10 mouse cellular contexts compared by ENCODE assay signal in the genomic region with DNA sequence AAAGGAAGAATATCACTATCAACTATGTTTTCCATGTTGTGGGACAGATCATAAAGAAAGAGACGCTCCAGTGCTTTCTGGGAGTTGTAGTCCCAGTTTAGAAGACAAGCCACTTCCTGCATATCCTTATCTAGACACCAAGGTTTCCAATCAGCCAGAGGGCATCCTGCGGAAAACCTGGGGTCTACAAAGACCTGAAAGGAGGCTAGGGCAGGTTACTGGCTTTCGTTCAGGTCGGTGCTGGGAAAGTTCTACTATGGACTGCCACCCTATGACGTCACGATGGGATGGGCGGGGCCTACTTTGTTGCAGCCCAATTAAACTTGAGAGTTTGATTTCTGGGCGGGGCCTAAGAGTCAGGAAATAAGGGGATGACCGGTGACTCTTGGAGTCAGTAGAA. TPM values are rescaled to one million over a fixed set of nuclear protein-coding genes. Genes with fewer than 3 reads are reported as not detected.
DNase-seq lines count a peak whose midpoint lies in the region; ATAC-seq lines count a peak whose summit lies in the region.
"Had no signal": no experiment of that assay in that cellular context is flagged by ENCODE, and none has a peak within 500 bp of the region (broad histone marks: within the 10 kb centered on the region; RNA-seq: fewer than 3 reads in every experiment).

A gene (plus strand): TSS at position 369 of the 400 bp plus-strand sequence.

- peaks cover 11% of the 10 kb centered on the region for H3K4me1 ChIP-seq in forebrain, embryonic 10.5 days
- H3K4me1 ChIP-seq in forebrain, embryonic 15.5 days, result no peaks in the 10 kb centered on the region
- peaks cover 3% of the 10 kb centered on the region; the same call in 1 of the 2 replicates for H3K4me1 ChIP-seq in forebrain, embryonic 16.5 days (replicated peaks; ENCODE audit: control insufficient read depth, insufficient read depth, low read length)

- H3K4me2 ChIP-seq in forebrain, embryonic 15.5 days (replicated peaks), result no peak within 1 kb of the TSS
- no peak within 1 kb of the TSS for H3K4me2 ChIP-seq in forebrain, embryonic 16.5 days (ENCODE audit: low read length)
- H3K4me2 ChIP-seq: embryonic facial prominence, embryonic 12.5 days had no signal

- WGBS in forebrain, embryonic 10.5 days, result 30% methylated on average over 9 of the region's 9 CpGs
- WGBS in forebrain, embryonic 15.5 days, result 35% methylated on average over 9 of the region's 9 CpGs
- WGBS in forebrain, embryonic 16.5 days, result 31% methylated on average over 9 of the region's 9 CpGs

- H3K27ac ChIP-seq in forebrain, embryonic 10.5 days, result no peak within 1 kb of the TSS
- no peak within 1 kb of the TSS for H3K27ac ChIP-seq in forebrain, embryonic 15.5 days (replicated peaks)
- no peak within 1 kb of the TSS for H3K27ac ChIP-seq in forebrain, embryonic 16.5 days (ENCODE audit: low read length)
- H3K27ac ChIP-seq: embryonic facial prominence, embryonic 12.5 days had no signal

- H3K36me3 ChIP-seq in forebrain, embryonic 10.5 days (replicated peaks), result no peaks in the 10 kb centered on the region
- H3K36me3 ChIP-seq in forebrain, embryonic 15.5 days, result no peaks in the 10 kb centered on the region
- no peaks in the 10 kb centered on the region for H3K36me3 ChIP-seq in forebrain, embryonic 16.5 days (ENCODE audit: control insufficient read depth, insufficient read depth)
- H3K36me3 ChIP-seq: embryonic facial prominence, embryonic 12.5 days had no signal

- no peaks in the 10 kb centered on the region for H3K9me3 ChIP-seq in forebrain, embryonic 10.5 days
- no peaks in the 10 kb centered on the region for H3K9me3 ChIP-seq in forebrain, embryonic 15.5 days
- no peaks in the 10 kb centered on the region for H3K9me3 ChIP-seq in forebrain, embryonic 16.5 days (ENCODE audit: control insufficient read depth, low read length)
- H3K9me3 ChIP-seq: embryonic facial prominence, embryonic 12.5 days had no signal

- no peak for DNase-seq in forebrain, embryonic 10.5 days (ENCODE audit: extremely low spot score, low spot score)
- peak; percentile 29 for DNase-seq in 416B (ENCODE audit: low read depth)
- DNase-seq in c-Kit-negative CD71-positive TER-119-positive erythroid progenitor cells, embryonic 14.5 days (ENCODE audit: low read depth, low spot score), result peak; percentile 25
- peak; percentile 69 for DNase-seq in liver

- 0 out of 2 replicates have a peak within 1 kb of the TSS, but pooled peaks have one; percentile 4 for H3K4me3 ChIP-seq in forebrain, embryonic 10.5 days
- no peak within 1 kb of the TSS for H3K4me3 ChIP-seq in forebrain, embryonic 15.5 days
- H3K4me3 ChIP-seq in forebrain, embryonic 16.5 days (replicated peaks; ENCODE audit: low read length), result no peak within 1 kb of the TSS
- H3K4me3 ChIP-seq: embryonic facial prominence, embryonic 12.5 days had no signal

- H3K9ac ChIP-seq in forebrain, embryonic 15.5 days (replicated peaks), result no peak within 1 kb of the TSS
- no peak within 1 kb of the TSS for H3K9ac ChIP-seq in forebrain, embryonic 16.5 days (replicated peaks; ENCODE audit: low read depth, low read length)
- H3K9ac ChIP-seq: embryonic facial prominence, embryonic 12.5 days had no signal

- peaks cover 55% of the 10 kb centered on the region for H3K27me3 ChIP-seq in forebrain, embryonic 10.5 days (ENCODE audit: poor library complexity, severe bottlenecking)
- peaks cover 24% of the 10 kb centered on the region for H3K27me3 ChIP-seq in forebrain, embryonic 15.5 days
- peaks cover 19% of the 10 kb centered on the region for H3K27me3 ChIP-seq in forebrain, embryonic 16.5 days (replicated peaks; ENCODE audit: control insufficient read depth, insufficient read depth, low read length)
- H3K27me3 ChIP-seq: Patski had no signal

- no peak for ATAC-seq in forebrain, embryonic 15.5 days (replicated peaks)
- no peak for ATAC-seq in erythroid progenitor cell, adult 5-6 weeks (replicated peaks; ENCODE audit: low FRiP score, poor library complexity, severe bottlenecking)
- ATAC-seq in megakaryocyte-erythroid progenitor cell, adult 5-6 weeks (replicated peaks; ENCODE audit: low FRiP score, low TSS enrichment, poor library complexity, severe bottlenecking), result no peak
- no peak for ATAC-seq in forebrain, embryonic 16.5 days
- ATAC-seq: Patski had no signal

RNA-seq across cellular contexts. Expression of the gene that starts here (rescaled TPM):
- polyA plus RNA-seq in forebrain, embryonic 10.5 days (2016; fragmentation: Nextera tagmentation; extraction: Ambion mirVana), result 0.25 TPM in 1 of 2 replicates, not detected in the other
- polyA plus RNA-seq in forebrain, embryonic 15.5 days (2015; fragmentation: Nextera tagmentation; extraction: Ambion mirVana), result 0.17 TPM in 1 of 2 replicates, not detected in the other
- not detected in 2 replicates for total RNA-seq in erythroid progenitor cell, adult 5-6 weeks (2015; ENCODE audit: low replicate concordance)
- total RNA-seq in erythroid progenitor cell, adult 5-6 weeks (2017; ENCODE audit: low replicate concordance), result not detected in 2 replicates
- not detected in 2 replicates for total RNA-seq in megakaryocyte-erythroid progenitor cell, adult 5-6 weeks (2014; fragmentation: Nextera tagmentation)
- not detected in 2 replicates for total RNA-seq in megakaryocyte-erythroid progenitor cell, adult 5-6 weeks (2017)
- not detected in 2 replicates for polyA plus RNA-seq in forebrain, embryonic 16.5 days (2015; fragmentation: Nextera tagmentation; extraction: Ambion mirVana)
